Mouse (Mus musculus) olfactory bulb, adult 2 months (tissue): ENCODE data around the gene Col23a1.

Source experiments
- CTCF ChIP-seq: fragments of 200-500 bp; IDR thresholded peaks from 2 replicates; pipeline ENCODE4 v1.5.1; 2012; ENCODE audit warnings: low read depth, mild to moderate bottlenecking, low read length, moderate library complexity; ENCODE audit not compliant: insufficient read depth
- POLR2A ChIP-seq: fragments of 200-500 bp; IDR thresholded peaks from 2 replicates; pipeline ENCODE4 v1.6.1; 2012; ENCODE audit warnings: mild to moderate bottlenecking, low read depth, low read length, moderate library complexity; ENCODE audit not compliant: insufficient read depth

GRCm38 (mm10) chr11:51401481-51402128 lies 111.9 kb downstream of the Col23a1 start:
- no peak for TF ChIP-seq CTCF
- TF ChIP-seq POLR2A = no peak
